Mouse (Mus musculus) midbrain, embryonic 12.5 days (tissue): ENCODE results near the gene Nbl1. TPM values are rescaled to one million over a fixed set of nuclear protein-coding genes. Genes with fewer than 3 reads are reported as not detected.

ENCODE experiments used
- ATAC-seq: fragments of 200-750 bp; cut with Nextera tagmentation; 2 replicates; pipeline ENCODE4 v1.8.0; 2017; ENCODE audit warnings: low read depth, moderate TSS enrichment, moderate library complexity; ENCODE audit not compliant: low FRiP score
- H3K27ac ChIP-seq: fragments of 300-500 bp; sonication (generic); replicated peaks from 2 replicates; pipeline ENCODE4 v1.5.1; 2016; ENCODE audit warnings: mild to moderate bottlenecking
- H3K27me3 ChIP-seq: fragments of 300-500 bp; sonication (generic); 2 replicates; pipeline ENCODE4 v1.6.1; 2016; ENCODE audit warnings: mild to moderate bottlenecking
- H3K36me3 ChIP-seq: fragments of 300-500 bp; sonication (generic); 2 replicates; pipeline ENCODE4 v1.6.1; 2016
- H3K4me1 ChIP-seq: fragments of 300-500 bp; sonication (generic); 2 replicates; pipeline ENCODE4 v1.6.1; 2016
- H3K4me2 ChIP-seq: fragments of 300-500 bp; sonication (generic); replicated peaks from 2 replicates; pipeline ENCODE4 v1.6.1; 2016; ENCODE audit warnings: mild to moderate bottlenecking, moderate library complexity
- H3K4me3 ChIP-seq: fragments of 300-500 bp; sonication (generic); 2 replicates; pipeline ENCODE4 v1.5.1; 2016; ENCODE audit warnings: mild to moderate bottlenecking
- H3K9ac ChIP-seq: fragments of 300-500 bp; sonication (generic); replicated peaks from 2 replicates; pipeline ENCODE4 v1.6.1; 2016; ENCODE audit warnings: mild to moderate bottlenecking, moderate library complexity
- H3K9me3 ChIP-seq: fragments of 300-500 bp; sonication (generic); 2 replicates; pipeline ENCODE4 v1.6.1; 2016; ENCODE audit warnings: mild to moderate bottlenecking
- WGBS: fragments of 180-500 bp; shearing (Covaris S2); methylation state at CpG from one replicate; pipeline ENCODE4 v1.1.7; 2016; 5-methylcytosine and 5-hydroxymethylcytosine counted together
- polyA plus RNA-seq: library from polyadenylated mRNA; unstranded; fragments of >200 nt; fragmentation: Nextera tagmentation; extraction: Ambion mirVana; gene quantifications from 2 replicates; pipeline ENCODE4 v1.2.1, GENCODE M21; 2016

The Nbl1 gene
- polyA plus RNA-seq, 1 experiment from 2014 or later = 40.9 TPM

- no peaks in the 10 kb centered on the region for H3K36me3 ChIP-seq
- 61% methylated on average over 17 of the region's 17 CpGs for WGBS
- no peak overlapping the region for H3K4me2 ChIP-seq
- no peaks in the 10 kb centered on the region for H3K27me3 ChIP-seq
- no peak overlapping the region for H3K4me3 ChIP-seq
- H3K9ac ChIP-seq = no peak overlapping the region
- H3K27ac ChIP-seq = peak overlapping the region; percentile 40
- no peak for ATAC-seq
- no peaks in the 10 kb centered on the region for H3K9me3 ChIP-seq
- H3K4me1 ChIP-seq = peaks cover 45% of the 10 kb centered on the region
Measured at GRCm38 (mm10) chr4:139037795-139038607, 54.8 kb downstream of the Nbl1 start.

GRCm38 (mm10) chr4:139035799-139036198 lies 57.0 kb downstream of the Nbl1 start:
- Histone ChIP-seq H3K27me3 (0 out of 2 replicates have a peak, but pooled peaks cover 2% of the 10 kb centered on the region), H3K27ac (no peak overlapping the region), H3K4me2 (no peak overlapping the region), H3K4me3 (no peak overlapping the region), H3K36me3 (no peaks in the 10 kb centered on the region), H3K4me1 (peaks cover 45% of the 10 kb centered on the region), H3K9ac (no peak overlapping the region), H3K9me3 (no peaks in the 10 kb centered on the region)
- WGBS = 94% methylated on average over 3 of the region's 3 CpGs
- no peak for ATAC-seq

GRCm38 (mm10) chr4:139034942-139035341 lies 57.9 kb downstream of the Nbl1 start:
- H3K9ac ChIP-seq = no peak overlapping the region
- no peaks in the 10 kb centered on the region for H3K36me3 ChIP-seq
- 0 out of 2 replicates have a peak, but pooled peaks cover 4% of the 10 kb centered on the region for H3K27me3 ChIP-seq
- H3K9me3 ChIP-seq = no peaks in the 10 kb centered on the region
- no peak overlapping the region for H3K27ac ChIP-seq
- WGBS = 87% methylated on average over 3 of the region's 3 CpGs
- H3K4me3 ChIP-seq = no peak overlapping the region
- ATAC-seq = no peak
- H3K4me2 ChIP-seq = no peak overlapping the region
- peaks cover 36% of the 10 kb centered on the region for H3K4me1 ChIP-seq

- H3K4me1 ChIP-seq = peaks cover 32% of the 10 kb centered on the region
- H3K27ac ChIP-seq = no peak overlapping the region
- H3K27me3 ChIP-seq = 0 out of 2 replicates have a peak, but pooled peaks cover 4% of the 10 kb centered on the region
- WGBS = 62% methylated on average over 4 of the region's 4 CpGs
- H3K36me3 ChIP-seq = no peaks in the 10 kb centered on the region
- H3K4me2 ChIP-seq = no peak overlapping the region
- no peaks in the 10 kb centered on the region for H3K9me3 ChIP-seq
- no peak overlapping the region for H3K4me3 ChIP-seq
- ATAC-seq = no peak
- H3K9ac ChIP-seq = no peak overlapping the region
Measured at GRCm38 (mm10) chr4:139034540-139034939, 58.3 kb downstream of the Nbl1 start.

- Histone ChIP-seq H3K9ac (no peak overlapping the region), H3K27me3 (0 out of 2 replicates have a peak, but pooled peaks cover 4% of the 10 kb centered on the region), H3K27ac (no peak overlapping the region), H3K4me2 (no peak overlapping the region), H3K36me3 (no peaks in the 10 kb centered on the region), H3K4me3 (no peak overlapping the region), H3K9me3 (no peaks in the 10 kb centered on the region), H3K4me1 (peaks cover 26% of the 10 kb centered on the region)
- 86% methylated on average over 8 of the region's 8 CpGs for WGBS
- no peak for ATAC-seq
Measured at GRCm38 (mm10) chr4:139034010-139034367, 58.8 kb downstream of the Nbl1 start.

- WGBS = 82% methylated on average over 11 of the region's 11 CpGs
- Histone ChIP-seq H3K4me2 (no peak overlapping the region), H3K36me3 (no peaks in the 10 kb centered on the region), H3K4me1 (peaks cover 21% of the 10 kb centered on the region), H3K4me3 (no peak overlapping the region), H3K27me3 (0 out of 2 replicates have a peak, but pooled peaks cover 4% of the 10 kb centered on the region), H3K27ac (no peak overlapping the region), H3K9ac (no peak overlapping the region), H3K9me3 (no peaks in the 10 kb centered on the region)
- ATAC-seq = no peak
Measured at GRCm38 (mm10) chr4:139033263-139034009, 59.4 kb downstream of the Nbl1 start.

GRCm38 (mm10) chr4:139032521-139032920 lies 60.3 kb downstream of the Nbl1 start:
- 0 out of 2 replicates have a peak, but pooled peaks cover 4% of the 10 kb centered on the region for H3K27me3 ChIP-seq
- no peak overlapping the region for H3K9ac ChIP-seq
- WGBS = 79% methylated on average over 12 of the region's 12 CpGs
- no peak overlapping the region for H3K4me2 ChIP-seq
- no peak overlapping the region for H3K27ac ChIP-seq
- peaks cover 12% of the 10 kb centered on the region for H3K4me1 ChIP-seq
- ATAC-seq = no peak
- no peaks in the 10 kb centered on the region for H3K36me3 ChIP-seq
- no peaks in the 10 kb centered on the region for H3K9me3 ChIP-seq
- H3K4me3 ChIP-seq = no peak overlapping the region

Other genes with a start within 250 kb of the Nbl1 start
- gene Pla2g5, start 229.5 kb downstream of the Nbl1 start, polyA plus RNA-seq = not detected in 2 replicates
- gene Gm13030, start 219.0 kb downstream of the Nbl1 start, polyA plus RNA-seq = not detected in 2 replicates
- not detected in 2 replicates for gene Pla2g2e, start 215.1 kb downstream of the Nbl1 start, polyA plus RNA-seq
- gene Otud3, start 179.0 kb downstream of the Nbl1 start, polyA plus RNA-seq = 2.6 and 2.9 TPM in 2 replicates
- gene Rnf186, start 125.9 kb downstream of the Nbl1 start, polyA plus RNA-seq = not detected in 2 replicates
- 1.2 and 1.5 TPM in 2 replicates for gene Tmco4, start 120.1 kb downstream of the Nbl1 start, polyA plus RNA-seq
- not detected in 2 replicates for gene Htr6, start 17.4 kb downstream of the Nbl1 start, polyA plus RNA-seq
- gene Minos1, start 38.1 kb upstream of the Nbl1 start, polyA plus RNA-seq = 382 and 402 TPM in 2 replicates
- gene Capzb, start 99.9 kb upstream of the Nbl1 start, polyA plus RNA-seq = 312 and 337 TPM in 2 replicates
- gene Pqlc2, start 217.7 kb upstream of the Nbl1 start, polyA plus RNA-seq = 13.5 and 14.1 TPM in 2 replicates
- gene Akr7a5, start 217.8 kb upstream of the Nbl1 start, polyA plus RNA-seq = 74.4 and 81.2 TPM in 2 replicates